Mouse (Mus musculus) inflammation-experienced regulatory T-cells, adult 6 months (primary cell): Measurements from ENCODE around the gene Sbf2. TPM values are rescaled to one million over a fixed set of nuclear protein-coding genes. Genes with fewer than 3 reads are reported as not detected.

Experiments used
- ATAC-seq: one replicate; pipeline ENCODE4 v1.8.0; 2017
- polyA plus RNA-seq, 3 experiments: library from polyadenylated mRNA; unstranded; fragments of 100-300 nt; shearing (Covaris generic); gene quantifications; one replicate each; pipeline ENCODE4 v1.2.1; 2017

Sbf2 gene
- polyA plus RNA-seq, 3 experiments from 2014 or later: 0.40 to 2.9 (median 2.1) TPM

GRCm38 (mm10) chr7:110305486-110305885 lies 309.2 kb downstream of the Sbf2 start:
- no peak for ATAC-seq

DNA sequence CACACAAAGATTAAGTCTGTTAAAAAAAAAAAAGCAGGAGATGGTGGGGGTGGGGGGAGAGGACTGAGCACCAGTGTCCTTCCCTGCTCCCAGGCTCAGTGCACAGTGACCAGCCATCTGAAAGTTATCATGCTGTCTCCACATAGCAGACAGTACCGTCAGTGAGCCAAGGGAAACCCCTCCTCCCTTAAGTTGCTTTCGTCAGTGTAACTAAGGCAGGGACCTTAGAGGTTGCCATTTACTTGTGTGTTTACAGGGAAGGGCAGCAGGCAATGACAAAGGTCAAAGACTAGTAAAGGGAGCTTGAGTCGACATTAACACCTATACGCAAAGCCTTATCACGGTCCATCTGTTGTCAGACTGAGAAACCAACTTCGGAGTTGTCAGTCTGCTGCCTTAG lies 311.8 kb downstream of the Sbf2 start:
- ATAC-seq: no peak

GRCm38 (mm10) chr7:110298739-110299410 lies 315.8 kb downstream of the Sbf2 start:
- ATAC-seq: no peak

DNA sequence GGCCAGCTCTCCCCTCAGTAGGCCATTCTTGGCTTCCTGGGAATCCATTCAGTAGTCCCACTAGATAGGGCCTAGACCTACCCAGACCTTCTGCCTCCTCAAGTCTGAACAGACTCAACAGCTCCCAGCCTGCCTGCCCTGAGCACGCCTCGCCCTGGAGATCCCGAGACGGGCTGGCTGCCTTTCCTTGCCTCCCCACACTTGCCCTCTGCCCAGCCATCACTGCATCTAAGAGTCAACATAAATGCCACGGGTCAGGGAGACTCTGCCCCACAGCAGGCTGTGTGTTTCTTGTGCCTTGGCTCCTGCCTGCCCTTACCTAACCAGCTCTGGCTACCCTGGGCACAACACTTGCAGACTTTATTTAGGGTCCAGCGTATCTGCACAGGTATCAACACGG lies 316.6 kb downstream of the Sbf2 start:
- ATAC-seq: no peak

DNA sequence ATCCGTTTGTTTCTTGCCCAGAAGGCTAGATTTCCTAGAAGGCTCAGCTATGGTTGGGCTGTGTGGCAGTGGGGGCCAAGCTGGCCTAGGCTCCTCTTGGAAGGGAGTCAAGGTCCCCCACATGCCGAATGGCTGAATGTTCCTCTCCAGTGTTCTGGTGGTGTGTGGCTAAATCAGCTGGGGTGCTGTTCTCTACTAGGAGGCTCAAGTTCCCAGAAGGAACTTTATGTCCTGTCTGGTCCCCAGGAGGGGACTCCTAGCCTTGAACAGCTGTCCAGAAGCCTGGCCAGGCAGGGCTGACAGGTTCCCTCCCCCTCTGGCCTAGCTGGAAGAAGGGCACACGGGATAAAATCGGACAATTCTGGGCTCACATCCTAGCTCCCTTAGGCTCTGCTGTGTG lies 317.1 kb downstream of the Sbf2 start:
- no peak for ATAC-seq

DNA sequence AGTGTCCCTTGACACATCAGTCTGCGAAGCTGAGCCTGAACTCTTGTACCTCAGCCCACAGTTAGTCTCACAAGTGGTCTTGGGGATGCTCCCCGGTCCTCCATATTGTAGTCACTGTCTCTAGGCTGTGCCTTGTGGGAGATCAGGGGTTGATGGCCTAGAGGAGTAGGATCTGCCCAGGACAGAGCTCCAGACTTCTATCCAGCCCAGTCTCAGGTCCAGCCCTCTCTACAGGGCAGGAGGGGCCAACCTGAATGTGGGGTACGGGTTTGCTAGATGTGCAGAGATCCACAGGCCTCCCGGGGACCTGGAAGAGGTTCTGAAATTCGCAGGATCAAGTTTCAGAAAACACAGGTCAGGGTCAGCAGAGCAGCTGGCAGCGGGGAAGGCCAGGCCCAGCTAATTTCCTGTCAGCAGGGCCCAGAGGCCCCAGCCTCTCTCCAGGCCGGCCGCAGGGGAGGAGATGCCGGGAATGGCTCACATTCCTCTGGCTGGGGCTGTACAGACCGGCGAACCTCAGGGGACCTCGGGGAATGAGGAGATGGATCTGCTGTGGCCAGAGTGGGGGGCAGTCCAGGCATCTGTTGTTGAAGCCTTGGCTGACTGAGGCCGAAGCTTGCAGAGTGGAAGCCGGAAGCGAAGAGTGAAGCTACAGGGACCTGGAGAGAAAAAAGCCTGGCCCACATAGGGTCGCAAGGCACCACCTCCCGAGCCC lies 317.7 kb downstream of the Sbf2 start:
- no peak for ATAC-seq

GRCm38 (mm10) chr7:110289647-110290046 lies 325.1 kb downstream of the Sbf2 start:
- no peak for ATAC-seq

DNA sequence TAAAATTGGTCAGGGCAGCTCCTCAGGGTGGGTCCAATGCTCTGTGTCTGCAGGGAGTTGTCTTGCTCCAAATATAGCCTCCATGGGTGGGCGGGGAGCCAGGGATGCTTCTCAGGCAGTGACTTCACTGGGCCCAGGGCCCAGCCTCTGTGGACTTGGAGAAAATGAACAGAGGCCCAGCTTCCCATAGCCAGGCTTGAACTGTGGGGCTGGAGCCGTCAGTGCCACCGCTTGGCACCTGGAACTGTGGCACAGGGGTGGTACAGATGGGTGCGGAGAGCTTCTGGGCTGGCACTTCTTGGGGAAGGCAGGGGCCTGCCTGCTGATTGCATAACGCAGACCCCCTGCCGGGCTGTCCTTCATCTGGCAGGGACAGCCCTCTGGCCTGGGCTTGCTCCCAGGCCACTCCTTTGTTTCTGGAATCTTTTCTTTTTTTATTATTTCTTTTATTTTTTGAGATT lies 326.0 kb downstream of the Sbf2 start:
- no peak for ATAC-seq

DNA sequence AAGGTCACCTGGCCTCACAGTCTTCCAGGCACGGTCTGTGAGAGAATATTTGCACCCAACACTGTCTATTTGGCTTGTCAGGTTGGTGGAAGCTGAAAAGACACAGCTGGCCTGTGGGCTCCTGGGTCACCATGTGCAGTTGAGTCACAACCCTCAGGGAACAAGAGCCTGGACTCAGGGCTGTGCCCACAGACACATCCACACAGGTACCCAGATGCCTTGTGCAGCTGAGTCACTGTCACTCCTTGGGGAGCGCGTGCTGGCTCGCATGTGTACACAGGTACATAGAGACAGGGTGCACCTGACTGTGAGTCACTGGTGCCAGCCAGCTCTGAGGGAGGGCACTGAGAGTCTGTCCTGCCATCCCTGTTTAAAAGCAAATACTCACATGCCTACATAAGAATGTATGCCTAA lies 326.5 kb downstream of the Sbf2 start:
- no peak for ATAC-seq

- no peak for ATAC-seq
Measured at GRCm38 (mm10) chr7:110287476-110288071, 327.1 kb downstream of the Sbf2 start.

DNA sequence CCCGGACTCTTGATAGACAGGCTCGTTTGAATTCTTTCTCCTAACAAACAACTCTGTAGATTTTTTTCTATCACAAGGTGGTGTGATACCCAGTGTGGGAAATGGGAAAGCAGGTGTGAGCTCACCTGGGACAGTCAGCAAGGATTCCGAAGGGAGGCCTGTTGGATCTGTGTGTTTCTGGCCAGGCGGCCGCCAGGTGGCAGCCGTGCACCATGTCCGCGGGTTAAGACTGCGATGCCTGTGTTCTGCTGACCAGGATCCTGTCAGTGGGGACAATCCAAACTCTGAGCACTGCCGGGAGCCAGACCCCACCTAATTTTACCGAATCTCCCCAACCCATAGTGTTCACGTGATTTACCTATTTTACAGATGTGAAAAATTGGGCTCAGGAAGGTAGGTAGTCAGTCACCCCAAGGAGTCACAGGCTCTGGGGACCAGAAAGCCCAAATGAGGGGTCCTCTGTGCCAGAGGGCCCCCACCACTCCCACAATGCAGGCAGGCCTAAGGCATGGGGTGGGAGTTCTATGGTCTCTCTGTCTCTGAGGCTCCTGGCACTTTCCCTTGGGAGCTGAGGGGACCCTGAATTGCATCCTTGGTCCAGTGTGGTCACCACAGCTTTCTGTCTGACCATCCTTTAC lies 327.8 kb downstream of the Sbf2 start:
- ATAC-seq: peak; percentile 56

- ATAC-seq: peak; percentile 42
Measured at GRCm38 (mm10) chr7:110286198-110286732, 328.5 kb downstream of the Sbf2 start.

- ATAC-seq: no peak
Measured at GRCm38 (mm10) chr7:110285849-110286151, 328.9 kb downstream of the Sbf2 start.

DNA sequence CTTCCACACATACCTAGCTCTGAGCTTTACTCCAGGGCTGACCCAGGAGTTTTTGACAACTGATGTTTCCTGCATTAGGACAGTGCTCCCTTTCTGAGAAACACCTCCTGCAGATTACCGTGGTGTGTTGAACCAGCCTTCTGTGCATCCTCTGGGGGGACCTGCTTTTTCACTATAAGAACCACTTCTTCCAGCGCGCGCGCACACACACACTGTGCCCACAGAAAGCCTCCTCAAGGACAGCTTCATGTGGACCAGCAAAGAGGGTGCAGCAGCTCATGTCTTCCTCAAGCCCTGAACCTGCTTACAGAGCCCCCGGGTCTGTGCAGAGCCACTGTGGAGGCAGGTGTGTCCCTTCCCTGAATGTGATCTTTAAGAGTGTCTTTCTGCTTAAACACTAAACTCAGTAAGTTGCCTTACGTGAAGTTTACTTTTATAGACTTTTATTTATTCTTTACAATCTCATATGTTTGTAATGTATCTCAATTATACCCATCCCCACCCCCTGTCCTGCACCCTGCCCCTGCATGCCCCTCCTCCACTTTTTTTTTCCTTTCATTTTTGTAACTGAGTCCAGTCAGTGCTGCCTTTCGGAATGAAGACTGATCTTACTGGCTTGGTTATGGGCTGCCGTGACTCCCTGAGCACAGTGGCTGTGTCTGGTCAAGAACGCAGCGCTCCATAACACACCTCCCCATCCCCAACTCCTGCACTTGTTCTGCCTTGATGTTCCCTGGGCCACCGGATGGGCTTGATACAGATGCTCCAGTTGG lies 329.5 kb downstream of the Sbf2 start:
- no peak for ATAC-seq

DNA sequence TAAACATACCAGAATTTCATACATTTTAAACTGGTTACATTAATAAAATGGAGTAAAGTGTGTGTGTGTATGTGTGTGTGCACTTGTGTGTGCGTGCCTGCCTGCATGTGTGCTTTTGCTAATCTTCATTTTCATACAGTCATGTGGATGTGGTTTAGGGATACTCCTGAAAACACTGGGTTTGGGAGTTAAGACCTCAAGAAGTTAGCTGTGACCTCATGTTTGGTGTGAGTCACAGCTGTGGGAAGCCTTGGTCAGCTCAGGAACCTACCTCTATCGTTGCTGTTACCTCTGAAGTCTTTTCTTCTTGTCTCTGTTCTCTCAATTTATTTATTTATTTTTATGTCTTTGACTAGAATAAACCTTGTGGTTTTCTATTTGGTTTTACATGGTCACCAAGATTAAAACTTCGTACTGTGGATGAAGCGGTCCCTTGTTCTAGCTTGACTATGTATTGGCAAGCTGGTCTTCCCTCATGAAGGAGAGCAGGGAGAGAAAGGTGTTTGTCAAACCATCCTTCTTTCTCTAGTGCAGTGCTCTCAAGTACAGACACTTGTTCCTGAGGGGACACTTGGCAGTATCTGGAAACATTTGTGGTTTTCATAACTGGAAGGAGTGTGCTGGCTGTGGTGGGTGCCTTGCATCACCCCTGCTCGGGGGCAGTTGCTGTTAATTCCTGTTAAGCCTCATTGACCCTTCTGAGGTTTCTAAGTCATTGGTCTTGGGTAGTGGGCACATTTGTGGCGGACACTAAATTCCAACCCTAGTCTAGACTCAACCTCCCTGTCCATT lies 331.0 kb downstream of the Sbf2 start:
- ATAC-seq: no peak

GRCm38 (mm10) chr7:110282797-110283196 lies 331.9 kb downstream of the Sbf2 start:
- no peak for ATAC-seq

DNA sequence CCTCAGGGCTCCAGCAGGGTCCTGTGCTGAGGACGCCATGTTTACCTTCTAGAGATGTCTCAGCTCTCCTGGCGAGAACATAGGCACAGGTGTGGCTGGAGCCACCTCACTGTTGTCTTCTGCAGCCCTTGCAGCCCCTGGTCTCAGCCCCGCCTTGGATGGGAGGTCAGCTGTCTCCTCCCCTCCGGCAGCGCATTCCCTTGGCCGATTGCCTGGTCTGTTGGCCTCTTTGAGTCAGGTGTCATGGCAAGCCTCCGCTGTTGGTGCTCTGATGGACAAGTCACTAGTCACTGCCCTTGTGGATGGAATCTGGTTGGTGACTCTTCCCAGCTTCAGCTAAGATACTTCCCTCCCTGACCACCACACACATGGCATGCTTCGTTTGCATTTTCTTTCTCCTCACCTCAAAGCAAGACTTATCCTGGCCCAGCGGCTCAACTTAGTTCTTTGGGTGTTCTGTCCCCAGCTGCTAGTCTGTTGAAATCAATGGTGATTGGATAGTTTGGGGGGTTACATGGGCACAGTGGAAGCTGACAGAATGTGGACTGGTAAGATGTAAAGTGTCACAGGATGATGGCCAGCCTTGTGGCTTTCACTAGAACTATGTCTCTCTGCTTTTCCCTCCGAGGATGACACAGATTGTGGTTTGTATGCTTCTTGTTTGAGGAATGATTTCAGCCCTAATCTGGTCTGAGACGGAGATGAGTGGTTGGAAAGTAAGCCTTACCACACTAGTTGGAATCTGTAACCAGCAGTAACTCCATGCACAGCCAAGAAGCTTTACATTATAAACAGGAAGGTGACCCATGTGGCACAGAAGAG lies 333.1 kb downstream of the Sbf2 start:
- ATAC-seq: no peak

GRCm38 (mm10) chr7:110279183-110279582 lies 335.5 kb downstream of the Sbf2 start:
- no peak for ATAC-seq

GRCm38 (mm10) chr7:110277734-110278245 lies 336.9 kb downstream of the Sbf2 start:
- no peak for ATAC-seq

GRCm38 (mm10) chr7:110272434-110272833 lies 342.3 kb downstream of the Sbf2 start:
- no peak for ATAC-seq
